Mouse (Mus musculus) liver (tissue): ENCODE data around the gene Sucnr1.

Experiments used
- DNase-seq: peaks from one replicate; pipeline ENCODE4 v3.0.0-alpha.2; 2020; ENCODE audit warnings: mixed read lengths

The Sucnr1 gene

GRCm38 (mm10) chr3:60114571-60114970 is 32.9 kb downstream of the Sucnr1 start:
- no peak for DNase-seq

DNA sequence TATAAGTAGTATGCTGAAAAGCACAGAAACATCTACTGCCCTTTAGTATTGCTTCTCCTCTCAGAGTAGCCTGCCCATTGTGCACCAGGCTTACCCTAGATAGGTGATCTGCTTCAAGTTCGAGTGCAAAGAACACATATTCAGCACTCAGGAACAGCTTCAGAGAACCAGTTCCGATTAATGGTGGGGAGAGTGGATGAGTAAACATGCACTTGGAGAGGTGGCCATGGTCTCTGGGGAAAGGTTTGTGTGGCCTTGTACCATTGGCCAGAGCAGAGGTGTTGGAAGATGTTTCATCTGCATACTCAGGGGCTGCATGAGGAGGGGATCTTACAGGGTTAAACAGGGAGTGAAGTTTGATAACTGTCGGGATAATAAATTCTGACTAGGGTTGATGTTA is 39.8 kb downstream of the Sucnr1 start:
- DNase-seq, result no peak

DNA sequence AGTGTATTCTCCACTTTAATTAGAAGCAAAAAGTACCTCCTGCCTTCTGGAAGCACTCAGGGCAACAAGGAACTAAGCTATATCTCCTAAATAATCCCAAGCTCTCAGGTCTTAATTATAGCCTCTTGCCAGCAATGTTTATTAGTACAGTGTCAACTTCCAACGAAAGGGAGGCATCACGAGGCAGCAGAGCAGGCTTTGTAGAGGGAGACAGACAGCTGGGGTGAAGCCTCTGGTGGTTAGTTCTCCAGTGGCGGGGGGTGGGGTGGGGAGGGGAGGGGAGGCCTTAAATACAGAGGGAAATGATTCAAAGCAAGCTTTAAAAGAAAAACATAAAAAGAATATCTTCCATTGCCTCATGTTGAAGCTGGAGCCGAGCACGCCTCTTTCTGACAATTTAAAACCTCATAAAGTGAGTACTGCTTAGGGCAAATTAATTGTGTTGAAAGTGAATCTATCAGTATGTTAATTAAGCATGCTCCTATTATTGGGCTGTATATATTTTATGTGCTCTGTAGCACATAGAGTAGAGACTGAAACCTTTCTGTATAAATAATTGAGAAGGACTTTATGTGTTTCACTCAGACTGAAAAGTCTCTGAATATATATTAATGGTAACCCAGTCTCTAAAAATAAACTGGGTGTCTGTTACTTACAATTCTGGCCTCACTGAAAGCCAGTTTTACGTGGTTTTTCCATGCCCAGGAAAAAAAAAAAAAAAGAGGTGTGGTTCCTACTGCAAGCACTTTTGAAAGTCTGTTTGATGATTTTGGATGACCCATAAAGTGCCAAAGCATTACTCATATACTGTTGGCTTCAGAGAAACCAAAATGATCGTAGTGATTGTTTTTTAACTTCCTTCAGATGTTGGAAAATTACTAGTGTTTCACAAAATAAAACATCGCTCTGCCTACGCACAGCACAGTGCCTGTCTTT is 42.5 kb downstream of the Sucnr1 start:
- DNase-seq, result no peak

DNA sequence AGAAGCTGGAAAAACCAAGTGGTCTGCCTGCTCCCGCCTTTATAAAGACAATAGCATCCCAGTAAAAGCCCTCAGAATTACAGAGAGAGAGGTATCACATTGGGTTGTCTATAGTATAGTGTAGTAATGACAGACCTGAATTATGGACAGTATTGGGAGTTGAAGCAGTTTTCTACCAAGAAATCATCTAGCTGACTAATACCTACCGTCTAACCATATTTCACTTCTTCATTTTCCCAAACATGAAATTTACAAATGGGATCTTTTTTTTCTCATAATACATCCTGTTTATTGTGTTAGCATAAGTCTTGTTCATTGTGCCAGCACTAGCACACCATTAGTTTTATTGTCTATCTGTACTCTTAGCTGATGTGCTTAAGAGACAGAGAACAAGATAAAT is 44.9 kb downstream of the Sucnr1 start:
- no peak for DNase-seq

- no peak for DNase-seq
Observed at GRCm38 (mm10) chr3:60128282-60128681, 46.6 kb downstream of the Sucnr1 start.

DNA sequence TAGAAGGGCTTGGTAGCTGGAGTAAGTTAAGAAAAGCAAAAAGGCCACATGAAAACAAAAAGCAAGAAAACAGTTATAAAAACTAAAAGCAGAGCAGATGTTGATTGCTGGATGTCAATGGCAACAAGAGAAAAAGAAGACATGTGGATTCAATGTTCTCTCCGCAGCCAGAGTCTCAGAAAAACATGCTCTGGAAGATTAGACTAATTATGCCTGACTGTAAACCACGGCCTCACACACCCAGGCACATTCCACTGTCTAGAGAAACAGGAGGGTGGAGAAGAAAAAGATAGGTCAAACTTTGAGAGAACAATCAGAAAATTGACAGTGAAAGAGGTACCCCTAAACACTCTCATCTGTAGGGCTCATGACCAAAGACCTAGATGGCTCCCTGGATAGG is 54.1 kb downstream of the Sucnr1 start:
- no peak for DNase-seq
